Mouse (Mus musculus) forebrain, embryonic 16.5 days (tissue): ENCODE data around the gene Poc1b. TPM values are rescaled to one million over a fixed set of nuclear protein-coding genes. Genes with fewer than 3 reads are reported as not detected.

ENCODE experiments used
- ATAC-seq: fragments of 200-750 bp; cut with Nextera tagmentation; 2 replicates; pipeline ENCODE4 v1.8.0; 2017; ENCODE audit warnings: mild to moderate bottlenecking, moderate library complexity
- H3K27ac ChIP-seq: fragments of 300-500 bp; sonication (generic); 2 replicates; pipeline ENCODE4 v1.5.1; 2014; ENCODE audit warnings: low read length, control low read depth
- H3K27me3 ChIP-seq: fragments of 300-500 bp; sonication (generic); replicated peaks from 2 replicates; pipeline ENCODE4 v1.6.1; 2014; ENCODE audit warnings: low read length; ENCODE audit not compliant: control insufficient read depth, insufficient read depth
- H3K36me3 ChIP-seq: fragments of 300-500 bp; sonication (generic); 2 replicates; pipeline ENCODE4 v1.6.1; 2014; ENCODE audit not compliant: control insufficient read depth, insufficient read depth
- H3K4me1 ChIP-seq: fragments of 300-500 bp; sonication (generic); replicated peaks from 2 replicates; pipeline ENCODE4 v1.6.1; 2014; ENCODE audit warnings: low read length; ENCODE audit not compliant: control insufficient read depth, insufficient read depth
- H3K4me2 ChIP-seq: fragments of 300-500 bp; sonication (generic); 2 replicates; pipeline ENCODE4 v1.6.1; 2014; ENCODE audit warnings: mild to moderate bottlenecking, low read length, control low read depth
- H3K4me3 ChIP-seq: fragments of 300-500 bp; sonication (generic); replicated peaks from 2 replicates; pipeline ENCODE4 v1.5.1; 2014; ENCODE audit warnings: mild to moderate bottlenecking, low read length, control low read depth
- H3K9ac ChIP-seq: fragments of 300-500 bp; sonication (generic); replicated peaks from 2 replicates; pipeline ENCODE4 v1.6.1; 2014; ENCODE audit warnings: low read depth, low read length, control low read depth
- H3K9me3 ChIP-seq: fragments of 300-500 bp; sonication (generic); 2 replicates; pipeline ENCODE4 v1.6.1; 2016; ENCODE audit warnings: low read length; ENCODE audit not compliant: control insufficient read depth
- WGBS: fragments of 180-500 bp; shearing (Covaris S2); extraction: QIAGEN DNeasy Blood & Tissue Kit; methylation state at CpG from one replicate; pipeline ENCODE4 v1.1.7; 2014; 5-methylcytosine and 5-hydroxymethylcytosine counted together
- polyA plus RNA-seq: library from polyadenylated mRNA; unstranded; fragments of >200 nt; fragmentation: Nextera tagmentation; extraction: Ambion mirVana; gene quantifications from 2 replicates; pipeline ENCODE4 v1.2.1, GENCODE M21; 2015

Gene Poc1b
- polyA plus RNA-seq, 1 experiment from 2014 or later, result 14.1 TPM

DNA sequence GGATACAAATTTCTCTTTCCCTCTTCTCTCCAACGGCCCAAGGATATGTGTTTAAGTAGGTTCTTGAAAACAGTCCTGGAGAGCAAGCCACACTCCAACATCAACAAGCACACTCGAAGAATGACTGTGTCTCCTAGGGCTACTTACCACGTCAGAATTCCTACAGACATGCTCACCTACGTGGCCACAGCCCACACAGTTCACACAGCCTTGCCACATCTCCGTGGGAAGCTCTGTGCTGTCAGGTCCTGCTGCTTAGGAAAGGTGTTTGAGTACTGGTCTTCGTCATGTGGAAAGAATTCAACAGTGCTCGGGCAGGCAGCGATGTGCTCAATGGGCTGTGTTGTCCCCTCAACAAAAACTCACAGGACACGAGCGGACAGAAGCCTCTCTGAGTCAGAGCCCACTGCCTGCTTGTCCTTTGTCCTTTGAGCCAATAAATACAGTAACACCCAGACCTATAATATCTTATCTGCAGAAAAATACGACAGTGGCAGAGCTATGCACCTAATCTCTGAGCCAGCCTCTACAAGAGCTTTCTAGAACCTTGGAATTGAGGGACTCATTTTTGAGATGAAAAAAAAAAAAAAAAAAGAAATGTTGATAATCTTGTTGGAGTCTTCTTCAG is 130.5 kb downstream of the Poc1b start:
- WGBS, result 82% methylated on average over 11 of the region's 11 CpGs
- no peak overlapping the region for H3K4me2 ChIP-seq
- no peak for ATAC-seq
- H3K27ac ChIP-seq, result no peak overlapping the region
- no peaks in the 10 kb centered on the region for H3K36me3 ChIP-seq
- no peak overlapping the region for H3K9ac ChIP-seq
- H3K27me3 ChIP-seq, result no peaks in the 10 kb centered on the region
- peaks cover 1% of the 10 kb centered on the region; the same call in 1 of the 2 replicates for H3K4me1 ChIP-seq
- H3K9me3 ChIP-seq, result no peaks in the 10 kb centered on the region
- no peak overlapping the region for H3K4me3 ChIP-seq

DNA sequence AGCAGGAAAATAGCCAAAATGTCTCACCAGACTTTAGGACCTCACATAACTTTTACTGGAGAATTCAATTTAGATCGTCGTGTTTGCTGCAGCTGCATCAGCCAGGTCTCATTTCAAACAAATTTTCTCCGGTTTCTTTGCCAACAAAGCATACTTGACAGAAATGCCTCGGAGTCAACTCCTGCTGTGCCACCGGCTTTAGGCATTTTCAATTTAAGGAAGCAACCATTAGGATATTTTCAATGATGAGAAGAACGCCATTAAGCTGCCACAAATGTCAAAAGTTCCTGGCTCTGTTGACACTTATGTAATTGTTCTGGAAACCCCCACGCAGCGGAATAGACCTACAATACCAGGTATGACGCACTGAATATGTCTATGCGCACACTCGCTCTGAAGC is 131.7 kb downstream of the Poc1b start:
- no peak overlapping the region for H3K4me2 ChIP-seq
- H3K27me3 ChIP-seq, result no peaks in the 10 kb centered on the region
- peaks cover 9% of the 10 kb centered on the region; the same call in 1 of the 2 replicates for H3K4me1 ChIP-seq
- H3K9ac ChIP-seq, result no peak overlapping the region
- H3K27ac ChIP-seq, result no peak overlapping the region
- H3K9me3 ChIP-seq, result no peaks in the 10 kb centered on the region
- no peak for ATAC-seq
- no peak overlapping the region for H3K4me3 ChIP-seq
- WGBS, result 70% methylated on average over 11 of the region's 11 CpGs
- no peaks in the 10 kb centered on the region for H3K36me3 ChIP-seq

DNA sequence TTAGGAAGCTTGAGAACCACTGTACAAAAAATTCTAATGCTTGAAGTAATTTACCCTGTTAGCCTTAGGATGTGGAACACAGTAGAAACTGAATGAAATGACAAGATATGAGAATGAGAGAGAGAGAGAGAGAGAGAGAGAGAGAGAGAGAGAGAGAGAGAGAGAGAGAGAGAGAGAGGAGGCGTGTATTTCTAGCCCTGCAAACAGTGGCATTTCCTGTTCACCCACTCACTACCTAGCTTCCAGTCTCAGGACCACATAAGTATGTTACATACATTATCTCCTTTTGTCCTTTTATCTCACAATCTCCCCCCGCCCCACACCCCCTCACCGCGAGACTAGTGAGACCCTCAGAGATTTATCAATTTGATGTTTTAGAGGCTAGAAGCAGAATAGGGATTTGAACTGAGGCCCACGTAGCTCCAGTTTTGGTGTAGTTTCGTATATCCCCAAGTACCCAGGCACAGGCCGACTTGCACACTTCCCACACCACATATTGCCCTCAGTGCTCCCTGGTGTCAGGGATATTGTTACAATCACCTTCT is 134.5 kb downstream of the Poc1b start:
- 93% methylated on average over 7 of the region's 7 CpGs for WGBS
- Histone ChIP-seq H3K4me1 (peaks cover 9% of the 10 kb centered on the region; the same call in 1 of the 2 replicates), H3K4me2 (no peak overlapping the region), H3K9me3 (no peaks in the 10 kb centered on the region), H3K36me3 (no peaks in the 10 kb centered on the region), H3K4me3 (no peak overlapping the region), H3K27me3 (no peaks in the 10 kb centered on the region), H3K27ac (no peak overlapping the region), H3K9ac (no peak overlapping the region)
- no peak for ATAC-seq

DNA sequence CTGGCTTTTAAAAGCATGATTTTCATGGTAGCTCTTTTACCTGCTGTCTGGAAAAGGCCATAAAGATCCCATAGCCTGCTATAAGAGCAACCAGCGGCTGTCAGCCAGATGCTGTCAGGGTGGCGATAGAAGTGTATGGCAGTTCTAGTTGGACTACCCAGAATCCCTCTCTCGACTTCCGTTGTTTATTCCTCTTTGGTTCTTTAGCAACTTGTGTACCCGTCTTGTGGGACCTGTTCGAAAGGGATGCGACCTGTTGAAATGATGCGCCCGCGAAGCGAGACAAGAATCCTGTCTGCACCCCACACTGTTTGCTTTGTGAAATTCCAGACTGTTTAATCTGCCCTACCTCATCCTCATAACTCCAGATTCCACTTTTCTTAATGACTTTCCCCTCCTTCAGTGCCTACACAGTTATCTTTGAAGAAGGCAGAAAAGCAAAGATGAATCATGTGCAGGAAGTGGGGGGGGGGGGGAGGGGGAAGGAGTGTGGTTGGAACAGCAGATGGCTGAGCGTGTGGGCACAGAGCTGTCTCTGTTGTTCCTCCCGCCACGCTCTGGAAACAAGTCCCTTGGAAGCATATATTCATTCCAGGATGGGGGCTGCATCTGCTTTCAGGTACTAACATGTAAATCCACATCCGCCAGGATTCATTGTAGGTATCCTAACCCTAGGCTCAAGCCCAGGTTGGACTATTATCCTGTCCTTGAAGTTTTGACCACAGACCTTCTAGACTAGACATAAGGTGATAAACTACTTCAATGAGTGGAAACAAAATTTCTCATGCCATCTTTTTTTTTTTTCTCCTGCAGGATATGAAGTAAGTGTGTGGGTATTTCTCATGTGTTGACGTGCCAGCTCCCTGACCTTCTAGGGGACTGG is 135.2 kb downstream of the Poc1b start:
- Histone ChIP-seq H3K36me3 (no peaks in the 10 kb centered on the region), H3K27ac (no peak overlapping the region), H3K27me3 (no peaks in the 10 kb centered on the region), H3K4me1 (peaks cover 9% of the 10 kb centered on the region; the same call in 1 of the 2 replicates), H3K9ac (no peak overlapping the region), H3K9me3 (no peaks in the 10 kb centered on the region), H3K4me3 (no peak overlapping the region), H3K4me2 (no peak overlapping the region)
- 79% methylated on average over 16 of the region's 16 CpGs for WGBS
- ATAC-seq, result peak; percentile 58; the same call in 1 of the 2 replicates

DNA sequence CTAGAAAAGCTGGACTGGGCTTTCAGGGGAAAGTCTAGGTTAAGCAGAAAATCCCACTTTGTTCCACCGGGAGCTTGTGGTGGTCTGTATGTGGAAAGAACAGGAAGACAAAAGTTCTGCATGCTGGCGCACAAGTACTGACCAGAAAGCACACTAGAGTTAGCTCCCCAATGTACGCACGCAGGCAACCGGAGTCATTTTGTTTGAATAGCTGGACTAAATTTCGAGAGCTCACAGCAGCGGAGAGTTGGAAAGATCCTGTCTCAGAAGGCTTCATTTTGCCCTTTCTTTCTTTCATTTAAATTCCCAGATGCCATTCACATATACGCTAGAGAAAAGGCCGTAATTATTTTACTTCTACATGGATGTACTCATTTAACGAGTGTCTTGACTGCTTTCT is 135.9 kb downstream of the Poc1b start:
- H3K4me3 ChIP-seq, result no peak overlapping the region
- no peak overlapping the region for H3K4me2 ChIP-seq
- no peaks in the 10 kb centered on the region for H3K9me3 ChIP-seq
- no peak overlapping the region for H3K9ac ChIP-seq
- H3K4me1 ChIP-seq, result peaks cover 9% of the 10 kb centered on the region; the same call in 1 of the 2 replicates
- WGBS, result 34% methylated on average over 10 of the region's 10 CpGs
- H3K36me3 ChIP-seq, result no peaks in the 10 kb centered on the region
- ATAC-seq, result no peak
- no peak overlapping the region for H3K27ac ChIP-seq
- no peaks in the 10 kb centered on the region for H3K27me3 ChIP-seq

DNA sequence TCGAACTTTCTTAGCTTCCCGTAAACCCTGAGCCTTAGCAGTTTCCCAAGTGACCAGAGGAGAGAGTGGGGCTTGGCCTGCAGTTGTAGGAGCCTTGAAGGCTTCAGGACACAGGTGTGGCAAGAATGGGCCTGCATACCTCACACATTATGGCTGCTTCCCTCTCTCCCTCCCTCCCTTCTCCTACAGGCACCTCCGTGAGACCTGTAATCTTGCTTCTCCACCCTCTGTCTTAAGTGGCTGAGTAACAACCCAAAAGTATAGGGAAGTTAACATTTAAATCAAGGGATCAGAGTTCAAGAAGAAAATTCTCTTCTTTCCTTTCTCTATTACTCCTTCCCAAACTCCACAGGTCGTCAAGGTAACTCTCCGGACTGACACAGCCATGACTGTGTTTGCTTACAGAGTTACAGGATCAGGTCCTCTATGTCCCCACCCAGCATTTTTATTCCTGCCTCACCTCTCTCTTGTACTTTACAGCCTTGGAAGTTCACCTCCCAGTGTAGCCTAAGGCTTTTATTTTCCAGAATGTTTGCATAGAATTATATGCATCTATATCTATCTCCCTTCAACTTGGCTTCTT is 137.2 kb downstream of the Poc1b start:
- no peak for ATAC-seq
- no peak overlapping the region for H3K9ac ChIP-seq
- no peak overlapping the region for H3K4me2 ChIP-seq
- 73% methylated on average over 5 of the region's 5 CpGs for WGBS
- H3K4me1 ChIP-seq, result peaks cover 9% of the 10 kb centered on the region; the same call in 1 of the 2 replicates
- H3K9me3 ChIP-seq, result no peaks in the 10 kb centered on the region
- H3K27ac ChIP-seq, result no peak overlapping the region
- no peaks in the 10 kb centered on the region for H3K36me3 ChIP-seq
- H3K4me3 ChIP-seq, result no peak overlapping the region
- no peaks in the 10 kb centered on the region for H3K27me3 ChIP-seq

DNA sequence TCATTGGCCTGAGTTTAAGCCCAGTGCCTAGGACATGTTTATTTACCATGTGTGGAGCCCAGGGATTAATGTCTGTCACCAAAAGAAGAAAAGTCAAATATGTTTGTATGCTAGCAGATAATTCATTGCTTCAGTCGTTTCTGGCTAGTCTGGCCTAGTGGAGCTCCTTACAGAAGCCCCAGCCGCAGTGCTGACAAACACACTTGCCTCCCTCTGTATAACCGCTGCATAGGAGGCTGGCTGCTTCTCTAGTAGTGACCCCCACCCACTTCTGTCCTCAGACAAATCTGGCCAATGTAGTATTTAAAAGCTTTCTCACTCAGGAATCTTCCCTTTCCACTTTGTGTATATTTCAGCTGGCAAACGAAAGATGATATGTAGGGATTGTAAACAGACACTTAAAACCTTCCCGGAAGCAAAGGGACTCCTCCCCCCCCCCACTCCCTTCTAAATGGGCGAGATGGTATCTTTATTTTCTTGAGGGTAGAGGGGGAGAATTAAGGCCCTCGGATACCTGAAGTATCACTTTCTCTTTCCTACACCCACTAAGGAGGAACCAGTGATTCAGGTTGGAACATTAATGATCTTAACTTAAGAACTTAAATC is 137.9 kb downstream of the Poc1b start:
- WGBS, result 73% methylated on average over 7 of the region's 7 CpGs
- H3K36me3 ChIP-seq, result no peaks in the 10 kb centered on the region
- H3K4me2 ChIP-seq, result no peak overlapping the region
- H3K4me1 ChIP-seq, result peaks cover 9% of the 10 kb centered on the region; the same call in 1 of the 2 replicates
- H3K27ac ChIP-seq, result no peak overlapping the region
- ATAC-seq, result no peak
- H3K9me3 ChIP-seq, result no peaks in the 10 kb centered on the region
- H3K9ac ChIP-seq, result no peak overlapping the region
- H3K27me3 ChIP-seq, result no peaks in the 10 kb centered on the region
- no peak overlapping the region for H3K4me3 ChIP-seq

DNA sequence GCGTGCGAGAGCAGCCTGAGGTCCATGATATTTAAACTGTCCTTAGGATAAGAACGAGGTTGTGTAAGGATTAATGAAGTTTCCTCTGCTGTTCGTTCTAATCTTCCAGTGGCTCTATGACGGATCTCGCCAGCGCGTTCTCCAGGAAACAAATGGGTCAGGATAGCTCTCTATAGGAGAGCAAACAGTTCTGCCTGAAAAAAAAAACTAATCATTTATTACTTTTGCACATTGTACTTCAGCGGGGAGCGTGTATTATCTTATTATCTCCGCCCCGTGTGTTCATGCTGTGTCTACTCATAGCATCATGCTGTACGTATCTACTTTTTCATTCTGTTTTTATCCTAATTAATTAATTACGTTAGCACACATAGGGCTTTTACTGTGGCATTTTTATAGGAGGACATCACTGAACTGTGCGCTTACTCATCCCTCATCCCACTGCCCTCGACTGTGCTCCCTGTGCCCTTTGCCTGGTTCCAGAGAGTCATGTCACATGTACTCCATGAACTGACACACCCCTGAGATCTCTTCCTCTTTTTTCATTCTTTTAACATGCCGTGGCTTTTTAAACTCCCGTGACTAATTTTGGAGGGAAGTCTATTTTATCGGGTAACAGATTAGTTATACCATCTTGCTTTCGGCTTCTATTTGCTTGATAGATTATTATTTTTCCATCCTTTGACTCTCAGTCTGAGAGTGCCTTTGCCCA is 140.1 kb downstream of the Poc1b start:
- peaks cover 9% of the 10 kb centered on the region; the same call in 1 of the 2 replicates for H3K4me1 ChIP-seq
- 79% methylated on average over 20 of the region's 20 CpGs for WGBS
- no peak for ATAC-seq
- no peaks in the 10 kb centered on the region for H3K27me3 ChIP-seq
- H3K27ac ChIP-seq, result no peak overlapping the region
- H3K36me3 ChIP-seq, result no peaks in the 10 kb centered on the region
- no peaks in the 10 kb centered on the region for H3K9me3 ChIP-seq
- H3K9ac ChIP-seq, result 0 out of 2 replicates have a peak overlapping the region, but pooled peaks have one; percentile 17
- no peak overlapping the region for H3K4me2 ChIP-seq
- H3K4me3 ChIP-seq, result no peak overlapping the region
